Comparison of ENCODE assay signal across 8 mouse cellular contexts in genomic region chr4:99193810-99194582, GRCm38 (mm10). TPM values are rescaled to one million over a fixed set of nuclear protein-coding genes. Genes with fewer than 3 reads are reported as not detected.
DNase-seq lines count a peak whose midpoint lies in the region; ATAC-seq and TF ChIP-seq lines count a peak whose summit lies in the region.

TSS of gene Atg4c (plus strand) at chr4:99193934.

- H3K27ac ChIP-seq in bone marrow, adult 2 months (ENCODE audit: control insufficient read depth, insufficient read depth, low read depth, low read length, poor library complexity): peak within 1 kb of the TSS; percentile 69
- peak within 1 kb of the TSS; percentile 89 for H3K27ac ChIP-seq in embryonic facial prominence, embryonic 14.5 days (replicated peaks; ENCODE audit: low read depth, low read length)
- H3K27ac ChIP-seq in heart, adult 2 months: peak within 1 kb of the TSS; percentile 98
- H3K27ac ChIP-seq in kidney, adult 2 months (ENCODE audit: insufficient read depth, low read depth, low read length): peak within 1 kb of the TSS; percentile 99
- peak within 1 kb of the TSS; percentile 98 for H3K27ac ChIP-seq in limb, embryonic 12.5 days
- peak within 1 kb of the TSS; percentile 93 for H3K27ac ChIP-seq in midbrain, embryonic 14.5 days (replicated peaks; ENCODE audit: low read depth, low read length)

- no peaks in the 10 kb centered on the region for H3K9me3 ChIP-seq in embryonic facial prominence, embryonic 14.5 days (ENCODE audit: control insufficient read depth, low read length)
- H3K9me3 ChIP-seq in limb, embryonic 12.5 days: 0 out of 2 replicates have a peak, but pooled peaks cover 4% of the 10 kb centered on the region
- no peaks in the 10 kb centered on the region for H3K9me3 ChIP-seq in midbrain, embryonic 14.5 days (ENCODE audit: control insufficient read depth, low read length)

- no peaks in the 10 kb centered on the region for H3K36me3 ChIP-seq in embryonic facial prominence, embryonic 14.5 days (ENCODE audit: control insufficient read depth, insufficient read depth, low read length)
- no peaks in the 10 kb centered on the region for H3K36me3 ChIP-seq in heart, adult 2 months (ENCODE audit: control insufficient read depth, insufficient read depth, low read length)
- H3K36me3 ChIP-seq in kidney, adult 2 months (ENCODE audit: control insufficient read depth, insufficient read depth, low read length): no peaks in the 10 kb centered on the region
- peaks cover 5% of the 10 kb centered on the region; the same call in 1 of the 2 replicates for H3K36me3 ChIP-seq in limb, embryonic 12.5 days
- H3K36me3 ChIP-seq in midbrain, embryonic 14.5 days (ENCODE audit: control insufficient read depth, insufficient read depth, low read length): no peaks in the 10 kb centered on the region

- TF ChIP-seq CTCF in bone marrow, adult 2 months (IDR thresholded peaks at IDR 0.05; ENCODE audit: control insufficient read depth, insufficient read depth, low read length): peak; percentile 5; the same call in 1 of the 2 replicates
- no peak for TF ChIP-seq CTCF in heart, adult 2 months (IDR thresholded peaks at IDR 0.05)
- no peak for TF ChIP-seq CTCF in kidney, adult 2 months (conservative IDR thresholded peaks at IDR 0.05; ENCODE audit: insufficient read depth, insufficient read length, low read depth, low read length)

- peak; percentile 78 for DNase-seq in 3T3-L1 (ENCODE audit: low read depth, low spot score)
- DNase-seq in embryonic facial prominence, embryonic 14.5 days (ENCODE audit: low spot score): peak; percentile 95
- DNase-seq in heart, adult 2 months: peak; percentile 92
- DNase-seq in kidney, adult 2 months: peak; percentile 90
- DNase-seq in midbrain, embryonic 14.5 days: peak; percentile 94
- peak; percentile 61 for DNase-seq in spleen, adult 12 weeks (ENCODE audit: low spot score)

- TF ChIP-seq POLR2A in bone marrow, adult 2 months (IDR thresholded peaks at IDR 0.05; ENCODE audit: borderline replicate concordance, control insufficient read depth, low read depth, low read length): peak; percentile 77; the same call in 1 of the 2 replicates
- peak; percentile 50 for TF ChIP-seq POLR2A in heart, adult 2 months (IDR thresholded peaks at IDR 0.05; ENCODE audit: insufficient read depth, low read depth, low read length)
- no peak for TF ChIP-seq POLR2A in kidney, adult 2 months (IDR thresholded peaks at IDR 0.05; ENCODE audit: low read depth, low read length)

- H3K4me3 ChIP-seq in bone marrow, adult 2 months (replicated peaks; ENCODE audit: control insufficient read depth, low read depth, low read length): peak within 1 kb of the TSS; percentile 83
- H3K4me3 ChIP-seq in embryonic facial prominence, embryonic 14.5 days (ENCODE audit: low read depth, low read length): peak within 1 kb of the TSS; percentile 76
- peak within 1 kb of the TSS; percentile 55 for H3K4me3 ChIP-seq in heart, adult 2 months
- peak within 1 kb of the TSS; percentile 98 for H3K4me3 ChIP-seq in kidney, adult 2 months (ENCODE audit: insufficient read depth, low read depth, low read length)
- peak within 1 kb of the TSS; percentile 67 for H3K4me3 ChIP-seq in limb, embryonic 12.5 days (replicated peaks)
- peak within 1 kb of the TSS; percentile 53 for H3K4me3 ChIP-seq in midbrain, embryonic 14.5 days (replicated peaks; ENCODE audit: low read depth, low read length)

- H3K27me3 ChIP-seq in embryonic facial prominence, embryonic 14.5 days (replicated peaks; ENCODE audit: control insufficient read depth, insufficient read depth, low read length): no peaks in the 10 kb centered on the region
- no peaks in the 10 kb centered on the region for H3K27me3 ChIP-seq in heart, adult 2 months (ENCODE audit: control insufficient read depth, insufficient read depth, low read length)
- no peaks in the 10 kb centered on the region for H3K27me3 ChIP-seq in kidney, adult 2 months (replicated peaks; ENCODE audit: control insufficient read depth, insufficient read depth, low read length)
- no peaks in the 10 kb centered on the region for H3K27me3 ChIP-seq in limb, embryonic 12.5 days
- no peaks in the 10 kb centered on the region for H3K27me3 ChIP-seq in midbrain, embryonic 14.5 days (ENCODE audit: control insufficient read depth, insufficient read depth, low read length)

- intact Hi-C loops in heart, adult 2 months (cut with DNase I): loop anchor here (2.0 kb wide), 1 partner anchor 271 kb away; the partner anchor contains the start of gene Usp1

- no peaks in the 10 kb centered on the region for H3K79me2 ChIP-seq in heart, adult 2 months (replicated peaks; ENCODE audit: control insufficient read depth, insufficient read depth, low read length)

- WGBS in bone marrow, adult 2 months: under 1% methylated on average over 50 of the region's 50 CpGs
- 1% methylated on average over 35 of the region's 50 CpGs for WGBS in embryonic facial prominence, embryonic 14.5 days
- WGBS in heart, adult 2 months: under 1% methylated on average over 50 of the region's 50 CpGs
- WGBS in kidney, adult 2 months: under 1% methylated on average over 50 of the region's 50 CpGs
- WGBS in limb, embryonic 12.5 days: under 1% methylated on average over 50 of the region's 50 CpGs
- under 1% methylated on average over 50 of the region's 50 CpGs for WGBS in midbrain, embryonic 14.5 days

- H3K4me2 ChIP-seq in embryonic facial prominence, embryonic 14.5 days (ENCODE audit: low read depth, low read length): peak within 1 kb of the TSS; percentile 64
- H3K4me2 ChIP-seq in limb, embryonic 12.5 days: peak within 1 kb of the TSS; percentile 69
- H3K4me2 ChIP-seq in midbrain, embryonic 14.5 days (ENCODE audit: low read length): peak within 1 kb of the TSS; percentile 69

- no peak for TF ChIP-seq EP300 in heart, adult 2 months (IDR thresholded peaks at IDR 0.05; ENCODE audit: insufficient read depth, low read depth, low read length)

- peak; percentile 97 for ATAC-seq in embryonic facial prominence, embryonic 14.5 days (ENCODE audit: low read depth)
- peak; percentile 95 for ATAC-seq in limb, embryonic 12.5 days (ENCODE audit: insufficient number of reproducible peaks, insufficient read depth, low FRiP score, low TSS enrichment, low read depth)
- peak; percentile 97 for ATAC-seq in midbrain, embryonic 14.5 days (ENCODE audit: low FRiP score, low TSS enrichment)

- H3K9ac ChIP-seq in embryonic facial prominence, embryonic 14.5 days (ENCODE audit: low read depth, low read length): peak within 1 kb of the TSS; percentile 86
- peak within 1 kb of the TSS; percentile 91 for H3K9ac ChIP-seq in heart, adult 2 months (ENCODE audit: low read depth, low read length)
- H3K9ac ChIP-seq in limb, embryonic 12.5 days (replicated peaks): peak within 1 kb of the TSS; percentile 80
- peak within 1 kb of the TSS; percentile 67 for H3K9ac ChIP-seq in midbrain, embryonic 14.5 days (replicated peaks; ENCODE audit: low read length)

- no peaks in the 10 kb centered on the region; the same call in 1 of the 2 replicates for H3K4me1 ChIP-seq in bone marrow, adult 2 months (ENCODE audit: control insufficient read depth, insufficient read depth, low read length)
- H3K4me1 ChIP-seq in embryonic facial prominence, embryonic 14.5 days (ENCODE audit: control insufficient read depth, insufficient read depth, low read length): 0 out of 2 replicates have a peak, but pooled peaks cover 4% of the 10 kb centered on the region
- no peaks in the 10 kb centered on the region; the same call in 1 of the 2 replicates for H3K4me1 ChIP-seq in heart, adult 2 months (ENCODE audit: control insufficient read depth, insufficient read depth, low read length)
- no peaks in the 10 kb centered on the region for H3K4me1 ChIP-seq in kidney, adult 2 months (ENCODE audit: control insufficient read depth, insufficient read depth, low read length)
- peaks cover 14% of the 10 kb centered on the region for H3K4me1 ChIP-seq in limb, embryonic 12.5 days (replicated peaks)
- 0 out of 2 replicates have a peak, but pooled peaks cover 7% of the 10 kb centered on the region for H3K4me1 ChIP-seq in midbrain, embryonic 14.5 days (ENCODE audit: control insufficient read depth, insufficient read depth, low read length)

RNA-seq across cellular contexts. Expression of gene Atg4c, which starts in this region (rescaled TPM):
- 0.70 and 2.8 TPM in 2 replicates for polyA plus RNA-seq in bone marrow, adult 2 months (2011; ENCODE audit: insufficient read depth, insufficient read length, low replicate concordance, missing spikeins)
- polyA plus RNA-seq in embryonic facial prominence, embryonic 14.5 days (2014; fragmentation: Nextera tagmentation; extraction: Ambion mirVana): 14.7 and 15.0 TPM in 2 replicates
- 1 to 10 TPM; 6.3 to 6.7 TPM for total RNA-seq in heart, adult 2 months (2021)
- 1.8 and 3.8 TPM in 2 replicates for polyA plus RNA-seq in heart, adult 2 months (2012; rRNA removed)
- polyA plus RNA-seq in kidney, adult 2 months (2012; rRNA removed): 5.4 and 6.9 TPM in 2 replicates
- polyA plus RNA-seq in limb, embryonic 12.5 days (2016; fragmentation: Nextera tagmentation; extraction: Ambion mirVana): 20.5 and 20.8 TPM in 2 replicates
- 11.2 and 17.8 TPM in 2 replicates for polyA plus RNA-seq in midbrain, embryonic 14.5 days (2014; fragmentation: Nextera tagmentation; extraction: Ambion mirVana)

Comparison
In these comparisons a context has a peak if more than half of its experiments do, and no peak if none do; other contexts are left out.
1. Peak in every context shown above with its lines: DNase-seq, ATAC-seq, H3K4me3 ChIP-seq and H3K27ac ChIP-seq.